Mouse (Mus musculus) cerebellum, adult 9-11 months (tissue): ENCODE measurements around the gene Aif1.
A peak's percentile ranks its signal among the peaks of the same experiment; 100 is the strongest.

Source experiments
- DNase-seq: peaks from one replicate; pipeline ENCODE4 v3.0.0; 2022

Aif1 gene

DNA sequence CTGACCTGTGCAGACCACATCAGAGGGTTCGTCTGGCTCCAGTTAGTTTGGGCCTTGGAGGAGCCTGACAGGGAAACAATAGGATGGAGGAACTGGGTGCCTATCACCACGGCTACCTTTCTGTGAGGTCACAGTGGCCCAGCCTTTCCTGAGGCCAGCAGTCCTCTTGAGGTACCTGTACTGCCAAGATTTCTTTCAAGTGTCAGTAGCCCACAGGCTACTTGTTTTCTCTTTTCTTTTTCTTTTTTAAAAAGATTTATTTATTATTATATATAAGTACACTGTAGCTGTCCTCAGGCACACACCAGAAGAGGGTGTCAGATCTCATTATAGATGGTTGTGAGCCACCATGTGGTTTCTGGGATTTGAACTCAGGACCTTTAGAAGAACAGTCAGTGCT, at the start of gene Aif1:
Gene Aif1, minus strand, starts transcription at position 101 of the 400 bp plus-strand sequence.
- no peak for DNase-seq

DNA sequence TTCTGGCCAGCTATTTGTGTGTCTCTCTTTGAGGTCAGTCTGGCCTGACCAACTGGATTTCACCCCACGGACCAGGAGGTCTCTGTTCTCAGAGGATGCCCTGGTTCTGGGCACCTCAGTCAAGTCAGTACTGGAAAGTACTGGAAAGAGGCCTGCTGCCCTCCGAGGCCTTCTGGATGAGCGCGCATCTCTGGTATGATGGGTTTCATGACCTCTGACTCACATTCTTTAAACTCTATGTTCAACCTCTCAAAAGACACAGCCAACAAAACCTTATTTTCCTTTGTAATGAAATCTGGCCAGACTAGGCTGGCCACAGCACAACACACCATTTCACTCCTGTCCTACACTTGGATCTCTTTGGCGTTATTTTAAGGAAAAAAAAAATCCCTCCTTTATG, 49.6 kb upstream of the Aif1 start:
- DNase-seq, result no peak

DNA sequence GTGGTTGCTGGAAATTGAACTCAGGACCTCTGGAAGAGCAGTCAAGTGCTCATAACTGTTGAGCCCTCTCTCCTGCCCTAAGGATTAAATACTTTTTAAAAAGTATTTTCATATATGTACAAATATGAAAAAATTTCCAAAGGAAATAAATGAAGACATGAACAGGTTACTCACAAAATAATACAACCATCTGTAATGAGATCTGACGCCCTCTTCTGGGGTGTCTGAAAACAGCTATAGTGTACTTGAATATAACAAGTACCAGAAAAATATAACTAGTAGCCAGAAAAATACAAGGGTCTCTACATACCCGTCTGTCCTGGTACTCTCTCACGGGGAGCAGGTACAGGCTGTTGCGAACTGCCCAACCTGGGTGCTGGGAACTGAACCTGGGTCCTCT, 48.8 kb upstream of the Aif1 start:
- DNase-seq, result no peak

- no peak for DNase-seq
Observed at GRCm38 (mm10) chr17:35222299-35222698, 46.4 kb upstream of the Aif1 start.

DNA sequence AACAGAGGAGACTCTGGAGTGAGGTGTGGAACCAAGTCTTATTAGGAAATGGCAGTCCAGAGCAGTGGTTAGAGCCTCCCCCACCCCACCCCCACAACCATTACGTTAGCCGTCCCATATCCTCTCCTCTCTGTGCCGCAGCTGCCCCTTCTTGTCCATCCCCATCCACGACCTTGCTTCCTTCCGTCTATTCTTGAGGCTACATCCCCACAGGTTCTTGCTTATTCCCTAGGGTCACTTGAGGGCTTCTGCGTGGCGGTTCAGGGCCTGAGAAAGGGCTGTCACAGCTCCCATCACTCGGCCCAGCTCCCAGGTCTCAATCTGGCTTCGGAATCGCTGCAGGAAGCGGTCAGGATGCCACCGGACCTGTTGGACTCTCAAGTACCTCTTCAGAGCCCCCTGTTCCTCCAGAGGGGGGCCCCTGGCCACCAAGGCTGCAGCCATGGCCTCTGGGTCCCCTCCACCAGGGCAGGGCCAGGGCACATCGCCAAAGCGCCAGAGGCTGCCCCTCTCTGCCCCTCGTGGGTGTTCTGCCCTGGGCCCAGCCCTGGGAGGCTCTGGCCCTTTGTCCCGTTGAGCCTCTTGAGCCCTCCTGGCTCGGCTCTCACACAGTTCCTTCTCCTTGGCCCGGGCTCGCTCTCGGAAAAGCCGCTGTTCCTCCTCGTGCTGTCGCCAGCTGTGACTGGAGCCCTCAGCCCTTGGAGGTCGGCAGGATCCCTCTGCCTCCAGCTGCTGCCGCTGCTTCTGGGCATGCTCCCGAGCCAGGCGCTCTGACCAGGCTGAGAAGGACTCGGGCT, 44.5 kb upstream of the Aif1 start, which contains the start of gene Gm16181:
Gene Gm16181, plus strand, starts transcription at position 679 of the 797 bp plus-strand sequence.
- DNase-seq, result peak; percentile 21

- no peak for DNase-seq
Observed at GRCm38 (mm10) chr17:35219601-35220041, 43.8 kb upstream of the Aif1 start.

DNA sequence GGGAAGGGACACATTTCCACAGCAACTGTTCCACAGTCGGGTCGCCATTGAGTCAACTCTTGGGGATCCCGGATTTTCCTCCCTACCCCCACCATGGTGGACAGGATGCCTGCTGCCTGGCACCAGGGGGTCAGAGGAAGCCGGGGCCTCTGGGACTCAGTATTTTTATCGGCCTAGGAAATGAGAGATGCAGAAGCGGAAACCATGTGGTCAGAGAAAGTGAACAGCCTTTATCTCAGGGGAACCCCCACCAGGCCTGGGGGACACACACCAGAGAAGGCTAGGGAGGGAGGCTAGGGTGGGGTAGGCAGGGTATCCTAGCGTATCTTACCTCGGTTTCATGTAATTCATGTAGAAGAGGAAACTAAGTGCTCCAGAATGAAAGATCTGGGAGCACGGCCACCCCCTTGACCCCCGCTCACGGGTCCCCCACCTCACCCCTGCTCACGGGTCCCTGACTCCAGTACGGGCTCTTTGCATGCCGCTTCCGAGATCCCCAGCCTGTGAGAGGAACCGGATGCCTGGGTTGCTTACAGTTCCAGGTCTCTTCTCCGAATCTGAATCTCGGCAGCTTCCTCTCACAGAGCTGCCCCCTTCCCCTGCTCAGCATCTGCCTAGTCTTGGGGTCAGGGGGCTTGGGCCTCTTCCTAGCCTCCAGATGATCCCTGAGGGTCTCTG, 42.8 kb upstream of the Aif1 start:
- DNase-seq, result no peak

- DNase-seq, result no peak
Observed at GRCm38 (mm10) chr17:35213071-35213470, 37.2 kb upstream of the Aif1 start.

GRCm38 (mm10) chr17:35210593-35210992, 34.7 kb upstream of the Aif1 start:
- no peak for DNase-seq

- DNase-seq, result no peak
Observed at GRCm38 (mm10) chr17:35209785-35210535, 34.1 kb upstream of the Aif1 start.

DNA sequence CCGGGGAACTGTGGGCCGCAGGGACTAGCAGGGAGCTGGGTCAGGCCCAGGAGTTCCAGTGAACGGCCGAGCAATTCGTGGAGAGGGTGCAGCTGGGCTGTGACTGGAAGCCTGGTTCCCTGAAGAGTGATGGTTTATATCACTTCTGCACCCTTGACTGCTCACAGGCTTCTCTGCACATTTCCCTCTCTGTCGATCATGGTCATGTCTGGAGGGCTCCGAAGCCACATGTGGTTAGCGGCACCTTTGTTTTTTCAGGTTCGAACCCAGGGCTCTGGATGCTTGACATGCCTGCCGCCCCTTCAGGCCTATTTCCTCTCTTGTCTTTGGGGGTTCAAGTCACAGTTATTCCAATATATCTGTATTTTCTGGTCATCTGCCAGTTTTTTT, 29.5 kb upstream of the Aif1 start:
- no peak for DNase-seq

DNA sequence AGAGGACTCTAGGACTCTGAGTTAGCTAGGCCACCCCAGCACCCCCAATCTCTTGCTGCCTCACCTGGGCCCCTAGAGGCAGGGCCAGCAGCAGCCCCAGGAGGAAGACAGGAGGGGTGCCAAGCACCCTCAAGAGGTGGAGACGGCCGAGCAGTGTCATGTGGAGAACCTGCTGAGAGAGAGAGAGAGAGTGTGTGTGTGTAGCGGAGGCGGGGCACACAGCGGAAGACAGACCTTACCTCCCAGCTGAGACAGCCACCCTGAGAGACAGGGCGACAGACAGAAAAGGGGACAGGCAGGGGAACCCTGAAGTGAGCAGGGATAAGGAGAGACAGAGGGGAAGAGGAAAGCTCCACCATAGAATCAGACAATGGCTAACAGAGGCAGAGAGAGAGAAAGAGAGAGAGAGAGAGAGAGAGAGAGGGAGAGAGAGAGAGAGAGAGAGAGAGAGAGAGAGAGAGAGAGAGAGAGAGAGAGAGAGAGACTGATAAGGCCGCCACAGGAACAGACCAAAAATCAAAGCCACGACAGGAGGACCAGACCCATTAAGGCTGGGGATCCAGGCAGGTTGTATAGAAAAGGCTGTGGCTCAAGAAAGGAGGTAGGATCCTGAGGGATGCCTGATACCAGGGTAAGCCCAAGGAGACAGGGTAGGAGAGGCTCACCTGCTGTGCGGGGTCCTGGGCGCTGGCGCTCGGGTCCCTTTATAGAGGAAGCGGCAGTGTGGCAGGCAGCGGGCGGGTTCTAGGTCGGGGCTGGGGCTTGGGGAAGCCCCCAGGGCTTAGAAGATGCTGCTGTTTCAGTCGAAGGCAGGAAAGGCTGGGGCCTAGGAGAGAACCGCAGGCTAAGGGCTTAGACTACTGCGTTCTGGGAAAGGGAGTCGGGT, 28.9 kb upstream of the Aif1 start, which contains the start of gene Lta:
Gene Lta, minus strand, starts transcription at position 858 of the 886 bp plus-strand sequence.
- DNase-seq, result no peak

GRCm38 (mm10) chr17:35202442-35202841, 26.6 kb upstream of the Aif1 start:
- no peak for DNase-seq

DNA sequence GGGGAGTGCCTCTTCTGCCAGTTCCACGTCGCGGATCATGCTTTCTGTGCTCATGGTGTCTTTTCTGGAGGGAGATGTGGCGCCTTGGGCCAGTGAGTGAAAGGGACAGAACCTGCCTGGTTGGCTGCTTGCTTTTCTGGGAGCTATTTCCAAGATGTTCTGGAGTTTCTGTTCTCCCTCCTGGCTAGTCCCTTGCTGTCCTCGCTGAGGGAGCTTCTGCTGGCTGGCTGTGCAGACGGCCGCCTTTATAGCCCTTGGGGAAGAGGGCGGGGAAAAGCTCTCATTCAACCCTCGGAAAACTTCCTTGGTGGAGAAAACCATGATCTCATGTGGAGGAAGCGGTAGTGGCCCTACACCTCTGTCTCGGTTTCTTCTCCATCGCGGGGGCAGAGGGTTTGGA, 25.9 kb upstream of the Aif1 start, which contains the start of gene Tnf:
Gene Tnf, minus strand, starts transcription at position 221 of the 400 bp plus-strand sequence.
- no peak for DNase-seq

GRCm38 (mm10) chr17:35201128-35201527, 25.3 kb upstream of the Aif1 start:
- DNase-seq, result no peak

DNA sequence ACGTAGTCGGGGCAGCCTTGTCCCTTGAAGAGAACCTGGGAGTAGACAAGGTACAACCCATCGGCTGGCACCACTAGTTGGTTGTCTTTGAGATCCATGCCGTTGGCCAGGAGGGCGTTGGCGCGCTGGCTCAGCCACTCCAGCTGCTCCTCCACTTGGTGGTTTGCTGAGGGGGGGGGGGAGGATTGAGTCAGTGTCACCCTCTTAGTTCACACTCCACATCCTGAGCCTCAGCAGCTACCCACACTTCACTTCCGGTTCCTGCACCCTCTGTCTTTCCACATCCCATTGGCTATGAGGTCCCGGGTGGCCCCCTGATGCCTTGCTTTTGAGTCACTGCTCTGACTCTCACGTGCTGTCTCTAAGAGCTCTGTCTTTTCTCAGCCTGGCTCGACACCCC, 24.5 kb upstream of the Aif1 start:
- DNase-seq, result no peak

GRCm38 (mm10) chr17:35198946-35199345, 23.1 kb upstream of the Aif1 start:
- DNase-seq, result no peak

DNA sequence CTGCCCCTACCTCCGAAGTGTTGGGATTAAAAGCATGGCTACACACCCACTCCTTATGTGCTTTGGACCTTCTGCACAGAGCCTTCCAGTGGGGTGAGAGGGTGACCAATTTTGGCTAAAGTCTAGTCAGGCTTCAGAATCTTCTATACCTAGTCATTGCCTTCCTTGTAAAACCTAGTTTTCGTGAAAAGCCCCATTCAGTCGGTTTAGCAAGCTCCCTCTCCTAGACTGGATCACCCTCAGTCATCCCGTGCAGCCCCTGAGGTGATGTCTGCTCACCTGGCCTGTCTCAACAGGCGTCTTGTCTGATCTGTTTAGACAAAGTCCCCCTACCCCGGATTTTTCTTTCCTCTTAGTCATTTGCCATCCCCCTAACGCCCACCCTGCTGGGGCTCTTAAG, 22.2 kb upstream of the Aif1 start:
- DNase-seq, result no peak

DNA sequence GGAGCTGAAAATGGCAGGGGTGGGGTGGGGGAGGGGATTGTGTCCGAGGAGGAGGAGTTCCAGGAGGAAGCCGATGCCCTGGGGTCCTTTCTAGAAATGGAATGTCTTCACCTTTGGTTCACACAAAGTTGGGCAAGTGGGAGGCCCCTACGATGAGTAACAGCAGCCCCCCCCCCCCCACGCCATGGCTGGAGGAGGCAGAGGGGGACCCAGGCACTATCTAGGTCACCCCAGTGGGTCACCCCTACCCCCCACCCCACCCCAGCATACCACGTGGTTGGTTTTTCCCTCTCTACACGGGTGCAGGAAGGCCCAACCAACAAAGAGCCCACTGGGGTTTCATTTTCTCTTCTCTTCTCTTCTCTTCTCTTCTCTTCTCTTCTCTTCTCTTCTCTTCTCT, 21.3 kb upstream of the Aif1 start:
- DNase-seq, result no peak

- DNase-seq, result no peak
Observed at GRCm38 (mm10) chr17:35196321-35196641, 20.4 kb upstream of the Aif1 start.

DNA sequence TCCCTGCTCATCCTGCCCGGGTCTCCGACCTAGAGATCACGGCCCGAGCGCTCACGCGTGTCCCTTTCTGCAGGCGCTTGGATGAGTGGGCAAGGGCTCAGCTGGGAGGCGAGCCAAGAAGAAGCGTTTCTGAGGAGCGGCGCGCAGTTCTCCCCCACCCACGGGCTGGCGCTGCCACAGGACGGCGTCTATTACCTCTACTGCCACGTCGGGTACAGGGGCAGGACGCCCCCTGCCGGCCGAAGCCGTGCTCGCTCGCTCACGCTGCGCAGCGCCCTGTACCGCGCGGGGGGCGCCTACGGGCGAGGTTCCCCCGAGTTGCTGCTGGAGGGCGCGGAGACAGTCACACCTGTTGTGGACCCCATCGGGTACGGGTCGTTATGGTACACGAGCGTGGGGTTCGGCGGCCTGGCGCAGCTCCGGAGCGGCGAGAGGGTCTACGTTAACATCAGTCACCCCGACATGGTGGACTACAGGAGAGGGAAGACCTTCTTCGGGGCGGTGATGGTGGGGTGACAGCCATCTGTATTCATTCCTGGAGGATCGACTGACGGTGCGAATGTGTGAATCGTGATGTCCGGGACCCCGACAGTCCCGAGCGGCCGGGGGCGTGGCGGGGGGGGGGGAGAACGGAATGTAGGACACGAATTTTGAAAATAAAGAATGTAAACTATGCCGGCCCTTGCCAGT, 19.9 kb upstream of the Aif1 start:
- peak; percentile 49 for DNase-seq
